Mouse (Mus musculus): ENCODE data around the gene Tenm4. TPM values are rescaled to one million over a fixed set of nuclear protein-coding genes. Genes with fewer than 3 reads are reported as not detected.

Tenm4 gene
- total and polyA plus RNA-seq, 3 experiments: 0.04 to 0.38 TPM; not detected in 1

- Histone ChIP-seq H3K9me3 (replicated peaks) (peaks cover 56% of the 10 kb centered on the region), H3K27me3 (ENCODE audit: insufficient read depth, low read length) (no peaks in the 10 kb centered on the region), H3K36me3 (replicated peaks) (no peaks in the 10 kb centered on the region), H3K4me1 (ENCODE audit: insufficient read depth, low read depth, low read length) (no peaks in the 10 kb centered on the region), H3K4me3 (ENCODE audit: low read depth, low read length) (no peak overlapping the region)
- TF ChIP-seq GATA1 (IDR thresholded peaks at IDR 0.05; ENCODE audit: borderline replicate concordance, low read length) (no peak), POLR2AphosphoS5 (IDR thresholded peaks at IDR 0.05; ENCODE audit: insufficient replicate concordance, low read depth, low read length) (no peak), CTCF (IDR thresholded peaks at IDR 0.05; ENCODE audit: low read depth, low read length) (no peak), GATA2 (IDR thresholded peaks at IDR 0.05; ENCODE audit: borderline replicate concordance, low read depth, low read length) (no peak), TAL1 (conservative IDR thresholded peaks at IDR 0.05; ENCODE audit: low read depth, low read length) (no peak)
- no peak for ATAC-seq (ENCODE audit: extremely low read depth, insufficient number of reproducible peaks, low FRiP score, poor library complexity, severe bottlenecking)
- DNase-seq (ENCODE audit: low spot score): no peak
Measured at GRCm38 (mm10) chr7:96183195-96183594, 12.1 kb downstream of the Tenm4 start.

GRCm38 (mm10) chr7:96185411-96185810 is 14.4 kb downstream of the Tenm4 start:
- TF ChIP-seq POLR2AphosphoS5 (IDR thresholded peaks at IDR 0.05; ENCODE audit: insufficient replicate concordance, low read depth, low read length) (no peak), CTCF (IDR thresholded peaks at IDR 0.05; ENCODE audit: low read depth, low read length) (no peak), GATA2 (IDR thresholded peaks at IDR 0.05; ENCODE audit: borderline replicate concordance, low read depth, low read length) (no peak), GATA1 (IDR thresholded peaks at IDR 0.05; ENCODE audit: borderline replicate concordance, low read length) (no peak), TAL1 (conservative IDR thresholded peaks at IDR 0.05; ENCODE audit: low read depth, low read length) (no peak)
- Histone ChIP-seq H3K27me3 (ENCODE audit: insufficient read depth, low read length) (no peaks in the 10 kb centered on the region), H3K4me1 (ENCODE audit: insufficient read depth, low read depth, low read length) (no peaks in the 10 kb centered on the region), H3K4me3 (ENCODE audit: low read depth, low read length) (no peak overlapping the region), H3K36me3 (replicated peaks) (no peaks in the 10 kb centered on the region), H3K9me3 (replicated peaks) (peaks cover 47% of the 10 kb centered on the region)
- ATAC-seq (ENCODE audit: extremely low read depth, insufficient number of reproducible peaks, low FRiP score, poor library complexity, severe bottlenecking): no peak
- no peak for DNase-seq (ENCODE audit: low spot score)

GRCm38 (mm10) chr7:96203812-96204560 is 32.9 kb downstream of the Tenm4 start:
- Histone ChIP-seq H3K36me3 (replicated peaks) (no peaks in the 10 kb centered on the region), H3K9me3 (replicated peaks) (peaks cover 41% of the 10 kb centered on the region), H3K4me3 (ENCODE audit: low read depth, low read length) (no peak overlapping the region), H3K27me3 (ENCODE audit: insufficient read depth, low read length) (no peaks in the 10 kb centered on the region), H3K4me1 (ENCODE audit: insufficient read depth, low read depth, low read length) (no peaks in the 10 kb centered on the region)
- ATAC-seq (ENCODE audit: extremely low read depth, insufficient number of reproducible peaks, low FRiP score, poor library complexity, severe bottlenecking): no peak
- no peak for TF ChIP-seq TAL1 (conservative IDR thresholded peaks at IDR 0.05; ENCODE audit: low read depth, low read length)
- no peak for TF ChIP-seq CTCF (IDR thresholded peaks at IDR 0.05; ENCODE audit: low read depth, low read length)
- no peak for TF ChIP-seq GATA1 (IDR thresholded peaks at IDR 0.05; ENCODE audit: borderline replicate concordance, low read length)
- no peak for DNase-seq (ENCODE audit: low spot score)

GRCm38 (mm10) chr7:96204809-96205350 is 33.8 kb downstream of the Tenm4 start:
- DNase-seq (ENCODE audit: low spot score) (no peak), ATAC-seq (ENCODE audit: extremely low read depth, insufficient number of reproducible peaks, low FRiP score, poor library complexity, severe bottlenecking) (no peak)
- no peak for TF ChIP-seq TAL1 (conservative IDR thresholded peaks at IDR 0.05; ENCODE audit: low read depth, low read length)
- TF ChIP-seq CTCF (IDR thresholded peaks at IDR 0.05; ENCODE audit: low read depth, low read length): no peak
- TF ChIP-seq GATA1 (IDR thresholded peaks at IDR 0.05; ENCODE audit: borderline replicate concordance, low read length): no peak
- TF ChIP-seq POLR2AphosphoS5 (IDR thresholded peaks at IDR 0.05; ENCODE audit: insufficient replicate concordance, low read depth, low read length): no peak
- TF ChIP-seq GATA2 (IDR thresholded peaks at IDR 0.05; ENCODE audit: borderline replicate concordance, low read depth, low read length): no peak
- no peaks in the 10 kb centered on the region for H3K4me1 ChIP-seq (ENCODE audit: insufficient read depth, low read depth, low read length)
- no peak overlapping the region for H3K4me3 ChIP-seq (ENCODE audit: low read depth, low read length)
- no peaks in the 10 kb centered on the region for H3K27me3 ChIP-seq (ENCODE audit: insufficient read depth, low read length)
- no peaks in the 10 kb centered on the region for H3K36me3 ChIP-seq (replicated peaks)
- H3K9me3 ChIP-seq (replicated peaks): peaks cover 47% of the 10 kb centered on the region

- Histone ChIP-seq H3K4me1 (ENCODE audit: insufficient read depth, low read depth, low read length) (no peaks in the 10 kb centered on the region), H3K9me3 (replicated peaks) (peaks cover 58% of the 10 kb centered on the region), H3K4me3 (ENCODE audit: low read depth, low read length) (no peak overlapping the region), H3K27me3 (ENCODE audit: insufficient read depth, low read length) (no peaks in the 10 kb centered on the region), H3K36me3 (replicated peaks) (no peaks in the 10 kb centered on the region)
- no peak for ATAC-seq (ENCODE audit: extremely low read depth, insufficient number of reproducible peaks, low FRiP score, poor library complexity, severe bottlenecking)
- TF ChIP-seq TAL1 (conservative IDR thresholded peaks at IDR 0.05; ENCODE audit: low read depth, low read length): no peak
- no peak for TF ChIP-seq GATA2 (IDR thresholded peaks at IDR 0.05; ENCODE audit: borderline replicate concordance, low read depth, low read length)
- TF ChIP-seq POLR2AphosphoS5 (IDR thresholded peaks at IDR 0.05; ENCODE audit: insufficient replicate concordance, low read depth, low read length): no peak
- TF ChIP-seq CTCF (IDR thresholded peaks at IDR 0.05; ENCODE audit: low read depth, low read length): no peak
- no peak for TF ChIP-seq GATA1 (IDR thresholded peaks at IDR 0.05; ENCODE audit: borderline replicate concordance, low read length)
- DNase-seq (ENCODE audit: low spot score): no peak
Measured at GRCm38 (mm10) chr7:96207071-96207470, 36.0 kb downstream of the Tenm4 start.

GRCm38 (mm10) chr7:96209783-96210524 is 38.9 kb downstream of the Tenm4 start:
- DNase-seq (ENCODE audit: low spot score) (no peak), ATAC-seq (ENCODE audit: extremely low read depth, insufficient number of reproducible peaks, low FRiP score, poor library complexity, severe bottlenecking) (no peak)
- TF ChIP-seq POLR2AphosphoS5 (IDR thresholded peaks at IDR 0.05; ENCODE audit: insufficient replicate concordance, low read depth, low read length) (no peak), CTCF (IDR thresholded peaks at IDR 0.05; ENCODE audit: low read depth, low read length) (no peak), TAL1 (conservative IDR thresholded peaks at IDR 0.05; ENCODE audit: low read depth, low read length) (no peak), GATA2 (IDR thresholded peaks at IDR 0.05; ENCODE audit: borderline replicate concordance, low read depth, low read length) (no peak), GATA1 (IDR thresholded peaks at IDR 0.05; ENCODE audit: borderline replicate concordance, low read length) (no peak)
- Histone ChIP-seq H3K27me3 (ENCODE audit: insufficient read depth, low read length) (no peaks in the 10 kb centered on the region), H3K4me3 (ENCODE audit: low read depth, low read length) (no peak overlapping the region; the same call in 1 of the 2 replicates), H3K36me3 (replicated peaks) (no peaks in the 10 kb centered on the region), H3K4me1 (ENCODE audit: insufficient read depth, low read depth, low read length) (no peaks in the 10 kb centered on the region), H3K9me3 (replicated peaks) (peaks cover 63% of the 10 kb centered on the region)

Data from G1E (cell line).